Mouse (Mus musculus) heart, adult 11 months (tissue): ENCODE results near the gene Serpina11.
"Not testable (repeated sequence)": the region's sequence is repeated elsewhere in the genome, so short reads cannot be mapped to it uniquely, and the experiment has no call there.

Experiments used
- DNase-seq: peaks from one replicate; pipeline ENCODE4 v3.0.0; 2022

The Serpina11 gene

DNA sequence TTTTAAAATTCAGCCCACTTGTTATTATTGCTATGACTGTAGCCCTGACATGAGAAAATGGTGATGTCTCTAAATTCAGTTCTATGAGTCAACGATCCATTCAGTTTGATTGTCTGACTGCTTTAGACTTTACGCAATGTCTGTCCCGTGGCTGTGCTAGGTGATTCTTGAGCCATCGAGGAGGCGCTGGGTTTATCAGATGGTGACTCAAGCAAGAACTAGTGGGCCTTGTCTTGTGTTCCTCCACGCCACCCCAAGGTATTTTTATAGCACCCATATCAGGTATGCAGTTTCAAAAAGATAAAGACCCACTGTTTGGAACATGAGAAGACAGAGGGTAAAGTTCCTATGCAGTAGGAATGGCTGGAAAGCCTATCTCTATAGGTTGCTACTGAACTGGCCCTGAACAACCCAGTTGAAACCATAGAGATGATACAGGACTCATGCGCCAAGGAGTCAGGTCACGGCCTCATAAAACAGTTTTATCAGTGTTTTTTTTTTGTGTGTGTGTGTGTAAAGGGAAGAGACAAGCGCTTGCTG, 20.1 kb downstream of the Serpina11 start:
- no peak for DNase-seq

DNA sequence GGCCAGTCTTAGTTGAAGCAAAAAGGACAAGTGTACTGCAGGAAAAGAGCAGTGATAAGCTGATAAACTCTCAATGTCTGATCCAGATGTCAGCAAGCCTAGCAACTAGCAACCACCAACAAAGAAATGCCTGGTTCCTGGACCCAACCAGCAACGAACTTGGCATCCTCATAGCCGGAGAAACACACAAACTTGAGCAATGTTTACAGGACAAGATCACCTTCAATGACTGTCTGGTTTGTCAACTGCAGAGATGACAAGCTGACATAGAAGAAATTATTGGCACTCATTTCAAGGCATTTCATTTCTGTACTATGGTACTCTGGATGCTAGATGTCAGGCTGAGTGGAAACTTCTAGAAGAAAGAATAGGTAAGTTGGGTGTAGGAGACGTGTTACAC, 23.0 kb downstream of the Serpina11 start:
- DNase-seq = no peak

DNA sequence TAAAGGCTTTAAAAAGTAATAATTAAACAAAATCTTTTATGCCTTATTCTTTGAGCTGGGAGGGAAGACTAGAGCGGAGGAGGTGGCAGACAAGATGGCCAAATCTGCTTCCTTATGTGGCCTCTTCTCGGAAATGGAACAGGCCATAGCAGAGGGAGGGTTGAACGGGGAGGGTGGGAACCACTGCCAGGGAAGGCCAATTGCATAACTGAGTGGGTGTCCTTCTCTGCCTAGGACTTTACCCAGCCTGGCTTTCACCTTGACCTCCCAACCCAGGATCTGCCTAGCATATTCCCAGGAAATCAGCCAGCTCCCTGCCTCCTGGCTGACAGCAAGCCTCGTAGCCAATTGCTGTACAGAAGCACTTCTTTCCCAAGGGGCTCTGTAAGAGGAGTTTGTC, 26.5 kb downstream of the Serpina11 start:
- peak; percentile 81 for DNase-seq

DNA sequence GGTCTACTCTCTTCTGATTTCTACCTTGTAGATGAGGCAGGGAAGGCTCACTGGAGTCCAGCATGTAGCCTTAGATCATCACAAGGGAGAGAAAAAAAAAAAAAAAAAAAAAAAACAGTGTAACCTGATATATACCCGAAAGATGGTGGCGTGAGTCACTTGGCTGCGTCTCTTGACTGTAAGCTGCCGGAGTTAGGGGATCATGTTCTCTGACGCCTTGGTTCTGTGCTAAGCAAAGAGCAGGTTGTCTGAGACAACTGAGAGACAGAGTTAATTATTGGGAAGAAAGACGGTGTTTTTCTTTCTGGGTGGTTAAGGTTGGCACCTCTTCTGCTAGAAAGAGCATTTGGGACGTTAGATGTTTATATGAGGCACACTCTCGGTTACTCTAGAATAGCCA, 26.9 kb downstream of the Serpina11 start:
- no peak for DNase-seq

DNA sequence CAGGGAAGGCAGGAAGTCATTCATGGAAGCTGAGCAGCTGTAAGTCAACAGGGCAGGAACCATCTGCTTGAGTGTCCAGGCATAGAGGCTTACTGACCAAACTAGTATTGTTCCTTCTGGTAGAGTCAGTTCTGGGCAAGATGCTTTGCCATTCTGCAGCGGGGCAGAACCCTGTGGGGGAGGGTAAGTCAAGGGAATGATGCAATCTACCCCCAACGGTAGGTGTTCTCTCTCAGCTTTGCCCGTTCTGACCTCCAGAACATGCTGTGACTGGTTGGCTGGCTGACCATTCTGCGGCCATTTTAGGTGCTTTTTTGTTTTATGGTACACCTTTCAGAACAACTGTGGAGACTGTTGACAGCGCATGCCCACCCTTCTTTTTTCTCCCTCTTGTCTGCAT, 27.4 kb downstream of the Serpina11 start:
- DNase-seq = no peak

DNA sequence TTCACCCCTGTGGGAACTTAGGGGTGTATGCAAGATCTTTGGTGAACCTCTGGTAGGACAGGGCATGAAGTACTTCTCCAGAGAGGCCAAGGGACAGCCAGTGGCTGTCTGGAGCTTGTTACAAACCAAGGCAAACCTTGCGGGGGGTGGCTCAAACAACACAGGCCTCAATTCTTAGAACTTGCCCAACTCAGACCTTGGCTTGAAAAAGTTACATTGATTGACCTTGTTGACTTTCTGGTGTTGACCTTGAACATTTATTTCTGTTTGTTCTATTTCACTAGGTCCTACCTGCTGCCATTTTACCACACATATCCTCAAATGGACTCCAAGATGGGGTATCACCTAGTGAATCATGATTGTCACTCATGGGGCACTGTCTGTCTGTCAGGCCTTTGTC, 28.0 kb downstream of the Serpina11 start:
- no peak for DNase-seq

DNA sequence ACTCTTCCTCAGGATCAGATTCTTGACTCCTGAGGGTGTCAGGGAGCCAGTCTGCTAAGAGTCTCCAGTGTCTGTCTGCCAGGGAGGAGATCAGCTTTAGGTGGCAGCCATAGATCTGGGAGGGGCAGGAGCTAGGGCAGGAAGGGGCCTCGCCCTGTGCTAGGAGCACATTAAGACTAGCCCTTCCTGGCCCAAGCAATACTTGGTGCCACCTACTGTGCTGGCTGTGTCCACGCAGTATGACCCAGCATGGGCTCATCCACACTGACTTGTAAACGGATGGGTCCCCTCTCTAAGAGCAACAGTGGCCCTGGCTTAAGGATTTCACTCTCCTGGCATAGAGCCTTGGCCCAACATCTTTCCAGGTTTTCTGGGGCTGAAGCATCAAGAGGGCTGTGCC, 31.0 kb downstream of the Serpina11 start, which contains the start of gene Serpina1e:
Gene Serpina1e, minus strand, starts transcription at position 178 of the 400 bp plus-strand sequence.
- no peak for DNase-seq

DNA sequence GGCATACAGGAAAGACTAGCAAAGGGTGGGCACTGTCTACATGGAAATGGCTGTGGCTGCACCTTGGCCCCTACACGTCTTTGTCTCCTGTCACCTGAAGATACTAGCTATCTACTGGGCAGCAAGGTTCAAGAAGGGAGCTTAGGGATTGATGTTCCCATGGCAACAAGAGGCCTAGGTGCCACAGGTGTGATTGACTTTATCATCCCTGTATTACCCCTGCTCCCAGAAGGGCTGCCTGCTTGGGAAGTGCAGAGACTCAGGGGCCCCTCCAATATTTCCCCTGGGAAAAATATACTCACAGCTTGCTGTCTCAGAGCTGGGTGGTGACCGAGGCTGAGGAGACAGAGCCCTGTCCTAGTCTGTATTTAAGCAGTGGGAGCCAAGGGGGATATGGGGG, 33.2 kb downstream of the Serpina11 start:
- DNase-seq = not testable (repeated sequence)

DNA sequence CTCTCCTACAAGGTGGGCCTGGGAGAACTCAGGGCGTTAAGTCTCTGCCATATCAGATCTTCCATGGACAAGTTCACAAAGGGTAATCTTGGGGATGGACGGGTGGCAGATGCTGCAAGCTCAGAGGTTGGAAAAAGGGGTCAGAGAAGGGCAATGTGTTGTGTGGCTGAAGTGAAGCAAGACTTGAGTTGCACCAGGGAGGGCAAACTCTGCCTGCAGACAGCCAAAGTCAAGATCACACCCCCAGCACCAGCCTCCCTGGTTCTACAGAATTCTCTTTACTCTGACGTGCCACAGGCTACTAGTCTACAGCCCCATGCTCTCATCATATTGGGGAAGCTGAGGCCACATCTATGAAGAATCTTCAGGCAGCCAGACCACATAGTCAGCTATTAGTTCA, 36.8 kb downstream of the Serpina11 start:
- DNase-seq = not testable (repeated sequence)

DNA sequence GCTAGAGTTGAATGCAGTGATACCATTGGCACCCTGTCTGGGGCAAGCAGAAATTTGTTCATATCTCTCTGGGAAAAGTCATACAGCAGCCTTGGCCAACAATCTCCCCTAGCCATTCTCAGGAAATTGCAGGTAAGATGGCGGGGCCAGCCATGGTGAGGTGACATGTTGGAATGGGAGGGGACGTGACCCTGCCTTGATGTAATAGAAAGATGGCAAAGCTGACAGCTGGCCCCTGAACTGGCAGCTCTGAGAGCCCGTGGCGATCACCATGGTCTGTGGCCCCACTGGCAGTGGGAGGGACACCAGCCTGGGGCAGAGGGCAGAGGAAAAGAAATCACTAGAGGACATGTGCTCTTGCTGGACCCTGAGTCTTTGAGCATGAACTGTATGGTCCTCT, 43.5 kb downstream of the Serpina11 start:
- peak; percentile 64 for DNase-seq
